Mouse (Mus musculus) intestine, embryonic 16.5 days (tissue): ENCODE data around the gene Cox10. TPM values are rescaled to one million over a fixed set of nuclear protein-coding genes. Genes with fewer than 3 reads are reported as not detected.
"Not testable (repeated sequence)": the region's sequence is repeated elsewhere in the genome, so short reads cannot be mapped to it uniquely, and the experiment has no call there.

Source experiments
- ATAC-seq: fragments of 200-750 bp; cut with Nextera tagmentation; 2 replicates; pipeline ENCODE4 v1.8.0; 2017; ENCODE audit warnings: moderate TSS enrichment, moderate library complexity
- H3K27ac ChIP-seq: fragments of 300-500 bp; sonication (generic); 2 replicates; pipeline ENCODE4 v1.5.1; 2014; ENCODE audit warnings: mild to moderate bottlenecking, low read length
- H3K27me3 ChIP-seq: fragments of 300-500 bp; sonication (generic); replicated peaks from 2 replicates; pipeline ENCODE4 v1.6.1; 2014; ENCODE audit warnings: low read length, control low read depth, mixed read lengths; ENCODE audit not compliant: control insufficient read depth, insufficient read depth
- H3K36me3 ChIP-seq: fragments of 300-500 bp; sonication (generic); 2 replicates; pipeline ENCODE4 v1.6.1; 2014; ENCODE audit warnings: low read length, control low read depth; ENCODE audit not compliant: control insufficient read depth, insufficient read depth
- H3K4me1 ChIP-seq: fragments of 300-500 bp; sonication (generic); 2 replicates; pipeline ENCODE4 v1.6.1; 2014; ENCODE audit warnings: low read length, control low read depth, mixed read lengths; ENCODE audit not compliant: control insufficient read depth, insufficient read depth
- H3K4me2 ChIP-seq: fragments of 300-500 bp; sonication (generic); 2 replicates; pipeline ENCODE4 v1.6.1; 2014; ENCODE audit warnings: low read depth, low read length, control low read depth
- H3K4me3 ChIP-seq: fragments of 300-500 bp; sonication (generic); 2 replicates; pipeline ENCODE4 v1.5.1; 2014; ENCODE audit warnings: mild to moderate bottlenecking, low read length
- H3K9ac ChIP-seq: fragments of 300-500 bp; sonication (generic); 2 replicates; pipeline ENCODE4 v1.6.1; 2014; ENCODE audit warnings: low read depth, low read length
- H3K9me3 ChIP-seq: fragments of 300-500 bp; sonication (generic); 2 replicates; pipeline ENCODE4 v1.6.1; 2016; ENCODE audit warnings: low read length, control low read depth; ENCODE audit not compliant: control insufficient read depth
- whole genome bisulfite sequencing: fragments of 180-500 bp; shearing (Covaris S2); extraction: QIAGEN DNeasy Blood & Tissue Kit; methylation state at CpG from one replicate; pipeline ENCODE4 v1.1.7; 2014; 5-methylcytosine and 5-hydroxymethylcytosine counted together
- polyA plus RNA-seq: library from polyadenylated mRNA; unstranded; fragments of >200 nt; fragmentation: Nextera tagmentation; extraction: Ambion mirVana; gene quantifications from 2 replicates; pipeline ENCODE4 v1.2.1, GENCODE M21; 2015

Cox10 gene
- 30.4 and 32.4 TPM in 2 replicates for polyA plus RNA-seq

- WGBS = 0% methylated on average over 43 of the region's 45 CpGs
- ATAC-seq = peak; percentile 94
- Histone ChIP-seq H3K9me3 (no peaks in the 10 kb centered on the region), H3K27ac (peak within 1 kb of the TSS; percentile 94), H3K4me3 (peak within 1 kb of the TSS; percentile 80), H3K4me2 (peak within 1 kb of the TSS; percentile 67), H3K9ac (peak within 1 kb of the TSS; percentile 84), H3K36me3 (no peaks in the 10 kb centered on the region), H3K4me1 (peaks cover 7% of the 10 kb centered on the region), H3K27me3 (no peaks in the 10 kb centered on the region)
These were observed at the start of gene Cox10 for GRCm38 (mm10) chr11:64078956-64079726. Cox10 (minus strand) TSS chr11:64079468.

GRCm38 (mm10) chr11:64128016-64128415 lies 48.7 kb upstream of the Cox10 start:
- no peak overlapping the region for H3K4me3 ChIP-seq
- no peaks in the 10 kb centered on the region for H3K9me3 ChIP-seq
- no peaks in the 10 kb centered on the region; the same call in 1 of the 2 replicates for H3K27me3 ChIP-seq
- no peak for ATAC-seq
- WGBS = 43% methylated on average over 9 of the region's 9 CpGs
- no peak overlapping the region for H3K9ac ChIP-seq
- no peak overlapping the region for H3K27ac ChIP-seq
- H3K4me2 ChIP-seq = no peak overlapping the region
- H3K36me3 ChIP-seq = no peaks in the 10 kb centered on the region
- no peaks in the 10 kb centered on the region for H3K4me1 ChIP-seq

GRCm38 (mm10) chr11:64125471-64125870 lies 46.2 kb upstream of the Cox10 start:
- Histone ChIP-seq H3K27ac (no peak overlapping the region), H3K4me3 (no peak overlapping the region), H3K9me3 (no peaks in the 10 kb centered on the region), H3K4me2 (no peak overlapping the region), H3K36me3 (no peaks in the 10 kb centered on the region), H3K9ac (no peak overlapping the region), H3K4me1 (no peaks in the 10 kb centered on the region), H3K27me3 (no peaks in the 10 kb centered on the region)
- ATAC-seq = no peak
- 56% methylated on average over 2 of the region's 2 CpGs for WGBS

GRCm38 (mm10) chr11:64123174-64123573 lies 43.9 kb upstream of the Cox10 start:
- 83% methylated on average over 6 of the region's 6 CpGs for WGBS

GRCm38 (mm10) chr11:64116711-64117110 lies 37.4 kb upstream of the Cox10 start:
- no peak overlapping the region for H3K4me3 ChIP-seq
- H3K4me2 ChIP-seq = no peak overlapping the region
- H3K4me1 ChIP-seq = no peaks in the 10 kb centered on the region
- no peak overlapping the region for H3K27ac ChIP-seq
- no peaks in the 10 kb centered on the region for H3K27me3 ChIP-seq
- WGBS = 83% methylated on average over 4 of the region's 4 CpGs
- no peaks in the 10 kb centered on the region for H3K9me3 ChIP-seq
- H3K36me3 ChIP-seq = no peaks in the 10 kb centered on the region
- H3K9ac ChIP-seq = no peak overlapping the region
- ATAC-seq = no peak

More at GRCm38 (mm10) chr11:64123174-64123573, 43.9 kb upstream of the Cox10 start:
- not testable (repeated sequence) for H3K4me3 ChIP-seq, H3K27ac ChIP-seq, H3K36me3 ChIP-seq, H3K4me2 ChIP-seq, H3K9ac ChIP-seq, H3K9me3 ChIP-seq, ATAC-seq, H3K4me1 ChIP-seq, H3K27me3 ChIP-seq

- H3K27me3 ChIP-seq = no peaks in the 10 kb centered on the region
- no peak overlapping the region for H3K4me2 ChIP-seq
- no peak overlapping the region for H3K4me3 ChIP-seq
- no peak overlapping the region for H3K27ac ChIP-seq
- no peak overlapping the region for H3K9ac ChIP-seq
- 79% methylated on average over 2 of the region's 2 CpGs for WGBS
- ATAC-seq = no peak
- H3K9me3 ChIP-seq = no peaks in the 10 kb centered on the region
- no peaks in the 10 kb centered on the region for H3K36me3 ChIP-seq
- H3K4me1 ChIP-seq = no peaks in the 10 kb centered on the region
These were observed 36.6 kb upstream of the Cox10 start for GRCm38 (mm10) chr11:64115822-64116221.

GRCm38 (mm10) chr11:64115101-64115500 lies 35.8 kb upstream of the Cox10 start:
- Histone ChIP-seq H3K36me3 (no peaks in the 10 kb centered on the region), H3K27ac (no peak overlapping the region), H3K9me3 (no peaks in the 10 kb centered on the region), H3K4me3 (no peak overlapping the region), H3K4me1 (no peaks in the 10 kb centered on the region), H3K4me2 (no peak overlapping the region), H3K9ac (no peak overlapping the region), H3K27me3 (no peaks in the 10 kb centered on the region)
- ATAC-seq = no peak
- WGBS = 82% methylated on average over 9 of the region's 9 CpGs

- no peak overlapping the region for H3K27ac ChIP-seq
- H3K4me3 ChIP-seq = no peak overlapping the region
- no peaks in the 10 kb centered on the region for H3K27me3 ChIP-seq
- no peak overlapping the region for H3K9ac ChIP-seq
- H3K4me2 ChIP-seq = no peak overlapping the region
- ATAC-seq = no peak
- H3K9me3 ChIP-seq = no peaks in the 10 kb centered on the region
- no peaks in the 10 kb centered on the region for H3K4me1 ChIP-seq
- H3K36me3 ChIP-seq = no peaks in the 10 kb centered on the region
- 85% methylated on average over 5 of the region's 5 CpGs for WGBS
These were observed 20.8 kb upstream of the Cox10 start for GRCm38 (mm10) chr11:64100060-64100459.

GRCm38 (mm10) chr11:64093058-64093457 lies 13.8 kb upstream of the Cox10 start:
- Histone ChIP-seq H3K27me3 (no peaks in the 10 kb centered on the region), H3K27ac (no peak overlapping the region), H3K4me2 (no peak overlapping the region), H3K4me1 (no peaks in the 10 kb centered on the region), H3K9me3 (no peaks in the 10 kb centered on the region), H3K36me3 (no peaks in the 10 kb centered on the region), H3K4me3 (no peak overlapping the region), H3K9ac (no peak overlapping the region)
- 93% methylated on average over 4 of the region's 4 CpGs for WGBS
- ATAC-seq = no peak

GRCm38 (mm10) chr11:64091150-64091549 lies 11.9 kb upstream of the Cox10 start:
- 72% methylated on average over 7 of the region's 7 CpGs for WGBS
- Histone ChIP-seq H3K27ac (no peak overlapping the region), H3K4me2 (no peak overlapping the region), H3K27me3 (no peaks in the 10 kb centered on the region), H3K9me3 (no peaks in the 10 kb centered on the region), H3K9ac (no peak overlapping the region), H3K4me3 (no peak overlapping the region), H3K4me1 (no peaks in the 10 kb centered on the region), H3K36me3 (no peaks in the 10 kb centered on the region)
- ATAC-seq = no peak
